Mouse (Mus musculus): ENCODE measurements around the gene Enpp1. TPM values are rescaled to one million over a fixed set of nuclear protein-coding genes. Genes with fewer than 3 reads are reported as not detected.
A peak's percentile ranks its signal among the peaks of the same experiment; 100 is the strongest.

The Enpp1 gene
- 8.0 and 9.3 TPM in 2 replicates for polyA plus RNA-seq (2014; fragmentation: Nextera tagmentation; extraction: Ambion mirVana)

GRCm38 (mm10) chr10:24711480-24712366 lies at the start of gene Enpp1:
Gene Enpp1 (minus strand): TSS chr10:24712159.
- peak within 1 kb of the TSS; percentile 74 for H3K9ac ChIP-seq (ENCODE audit: low read depth, low read length)
- DNase-seq (ENCODE audit: low spot score) = peak; percentile 29
- WGBS = under 1% methylated on average over 31 of the region's 79 CpGs
- H3K27me3 ChIP-seq (replicated peaks; ENCODE audit: control insufficient read depth, insufficient read depth, low read length) = peaks cover 20% of the 10 kb centered on the region
- H3K9me3 ChIP-seq (ENCODE audit: control insufficient read depth, low read length) = no peaks in the 10 kb centered on the region
- H3K36me3 ChIP-seq (ENCODE audit: control insufficient read depth, insufficient read depth, low read length) = no peaks in the 10 kb centered on the region
- H3K4me1 ChIP-seq (ENCODE audit: control insufficient read depth, insufficient read depth, low read length) = peaks cover 6% of the 10 kb centered on the region; the same call in 1 of the 2 replicates
- peak within 1 kb of the TSS; percentile 97 for H3K4me2 ChIP-seq (ENCODE audit: low read depth, low read length)
- H3K27ac ChIP-seq (replicated peaks; ENCODE audit: low read depth, low read length) = no peak within 1 kb of the TSS; the same call in 1 of the 2 replicates
- peak; percentile 75 for ATAC-seq (ENCODE audit: low read depth)
- H3K4me3 ChIP-seq (ENCODE audit: low read depth, low read length) = peak within 1 kb of the TSS; percentile 62

- 36% methylated on average over 8 of the region's 8 CpGs for WGBS
- H3K4me3 ChIP-seq (ENCODE audit: low read depth, low read length) = no peak overlapping the region
- no peak overlapping the region for H3K4me2 ChIP-seq (ENCODE audit: low read depth, low read length)
- H3K27ac ChIP-seq (replicated peaks; ENCODE audit: low read depth, low read length) = no peak overlapping the region
- H3K9me3 ChIP-seq (ENCODE audit: control insufficient read depth, low read length) = no peaks in the 10 kb centered on the region
- DNase-seq (ENCODE audit: low spot score) (peak; percentile 42), ATAC-seq (ENCODE audit: low read depth) (0 out of 2 replicates have a peak, but pooled peaks have one; percentile 22)
- H3K9ac ChIP-seq (ENCODE audit: low read depth, low read length) = no peak overlapping the region
- no peaks in the 10 kb centered on the region for H3K27me3 ChIP-seq (replicated peaks; ENCODE audit: control insufficient read depth, insufficient read depth, low read length)
- no peaks in the 10 kb centered on the region for H3K36me3 ChIP-seq (ENCODE audit: control insufficient read depth, insufficient read depth, low read length)
- H3K4me1 ChIP-seq (ENCODE audit: control insufficient read depth, insufficient read depth, low read length) = peaks cover 8% of the 10 kb centered on the region; the same call in 1 of the 2 replicates
Measured at GRCm38 (mm10) chr10:24758326-24758915, 46.5 kb upstream of the Enpp1 start.

- DNase-seq (ENCODE audit: low spot score) (peak; percentile 38), ATAC-seq (ENCODE audit: low read depth) (no peak)
- no peak overlapping the region for H3K4me3 ChIP-seq (ENCODE audit: low read depth, low read length)
Measured at GRCm38 (mm10) chr10:24754874-24755540, 43.0 kb upstream of the Enpp1 start.

GRCm38 (mm10) chr10:24754251-24754835 lies 42.4 kb upstream of the Enpp1 start:
- no peak for DNase-seq (ENCODE audit: low spot score)
- Histone ChIP-seq H3K27ac (replicated peaks; ENCODE audit: low read depth, low read length) (0 out of 2 replicates have a peak overlapping the region, but pooled peaks have one; percentile 44), H3K27me3 (replicated peaks; ENCODE audit: control insufficient read depth, insufficient read depth, low read length) (no peaks in the 10 kb centered on the region), H3K4me3 (ENCODE audit: low read depth, low read length) (peak overlapping the region; percentile 28), H3K4me1 (ENCODE audit: control insufficient read depth, insufficient read depth, low read length) (peaks cover 8% of the 10 kb centered on the region; the same call in 1 of the 2 replicates), H3K36me3 (ENCODE audit: control insufficient read depth, insufficient read depth, low read length) (no peaks in the 10 kb centered on the region), H3K9me3 (ENCODE audit: control insufficient read depth, low read length) (no peaks in the 10 kb centered on the region), H3K4me2 (ENCODE audit: low read depth, low read length) (peak overlapping the region; percentile 46), H3K9ac (ENCODE audit: low read depth, low read length) (no peak overlapping the region; the same call in 1 of the 2 replicates)
- ATAC-seq (ENCODE audit: low read depth) = no peak
- WGBS = 52% methylated on average over 11 of the region's 11 CpGs

More at GRCm38 (mm10) chr10:24754874-24755540, 43.0 kb upstream of the Enpp1 start:
- Histone ChIP-seq H3K9ac (ENCODE audit: low read depth, low read length) (no peak overlapping the region), H3K4me2 (ENCODE audit: low read depth, low read length) (peak overlapping the region; percentile 46), H3K27ac (replicated peaks; ENCODE audit: low read depth, low read length) (0 out of 2 replicates have a peak overlapping the region, but pooled peaks have one; percentile 17), H3K36me3 (ENCODE audit: control insufficient read depth, insufficient read depth, low read length) (no peaks in the 10 kb centered on the region), H3K9me3 (ENCODE audit: control insufficient read depth, low read length) (no peaks in the 10 kb centered on the region), H3K27me3 (replicated peaks; ENCODE audit: control insufficient read depth, insufficient read depth, low read length) (no peaks in the 10 kb centered on the region), H3K4me1 (ENCODE audit: control insufficient read depth, insufficient read depth, low read length) (peaks cover 8% of the 10 kb centered on the region; the same call in 1 of the 2 replicates)
- 47% methylated on average over 9 of the region's 9 CpGs for WGBS

GRCm38 (mm10) chr10:24753536-24754250 lies 41.7 kb upstream of the Enpp1 start:
- Histone ChIP-seq H3K36me3 (ENCODE audit: control insufficient read depth, insufficient read depth, low read length) (no peaks in the 10 kb centered on the region), H3K9ac (ENCODE audit: low read depth, low read length) (no peak overlapping the region; the same call in 1 of the 2 replicates), H3K27me3 (replicated peaks; ENCODE audit: control insufficient read depth, insufficient read depth, low read length) (no peaks in the 10 kb centered on the region), H3K9me3 (ENCODE audit: control insufficient read depth, low read length) (no peaks in the 10 kb centered on the region), H3K4me1 (ENCODE audit: control insufficient read depth, insufficient read depth, low read length) (peaks cover 8% of the 10 kb centered on the region; the same call in 1 of the 2 replicates), H3K4me3 (ENCODE audit: low read depth, low read length) (0 out of 2 replicates have a peak overlapping the region, but pooled peaks have one; percentile 28), H3K4me2 (ENCODE audit: low read depth, low read length) (peak overlapping the region; percentile 46), H3K27ac (replicated peaks; ENCODE audit: low read depth, low read length) (0 out of 2 replicates have a peak overlapping the region, but pooled peaks have one; percentile 44)
- DNase-seq (ENCODE audit: low spot score) (no peak), ATAC-seq (ENCODE audit: low read depth) (no peak)
- WGBS = 64% methylated on average over 16 of the region's 16 CpGs

GRCm38 (mm10) chr10:24742950-24743487 lies 31.1 kb upstream of the Enpp1 start:
- Histone ChIP-seq H3K9ac (ENCODE audit: low read depth, low read length) (no peak overlapping the region), H3K36me3 (ENCODE audit: control insufficient read depth, insufficient read depth, low read length) (no peaks in the 10 kb centered on the region), H3K4me1 (ENCODE audit: control insufficient read depth, insufficient read depth, low read length) (peaks cover 2% of the 10 kb centered on the region; the same call in 1 of the 2 replicates), H3K4me3 (ENCODE audit: low read depth, low read length) (no peak overlapping the region), H3K9me3 (ENCODE audit: control insufficient read depth, low read length) (no peaks in the 10 kb centered on the region), H3K4me2 (ENCODE audit: low read depth, low read length) (peak overlapping the region; percentile 6; the same call in 1 of the 2 replicates), H3K27me3 (replicated peaks; ENCODE audit: control insufficient read depth, insufficient read depth, low read length) (no peaks in the 10 kb centered on the region), H3K27ac (replicated peaks; ENCODE audit: low read depth, low read length) (peak overlapping the region; percentile 7; the same call in 1 of the 2 replicates)
- 66% methylated on average over 10 of the region's 13 CpGs for WGBS
- ATAC-seq (ENCODE audit: low read depth) = peak; percentile 74
- DNase-seq (ENCODE audit: low spot score) = peak; percentile 68

GRCm38 (mm10) chr10:24741229-24742198 lies 29.6 kb upstream of the Enpp1 start:
- no peak for ATAC-seq (ENCODE audit: low read depth)
- Histone ChIP-seq H3K4me3 (ENCODE audit: low read depth, low read length) (no peak overlapping the region), H3K36me3 (ENCODE audit: control insufficient read depth, insufficient read depth, low read length) (no peaks in the 10 kb centered on the region), H3K27ac (replicated peaks; ENCODE audit: low read depth, low read length) (no peak overlapping the region), H3K27me3 (replicated peaks; ENCODE audit: control insufficient read depth, insufficient read depth, low read length) (no peaks in the 10 kb centered on the region), H3K4me2 (ENCODE audit: low read depth, low read length) (no peak overlapping the region), H3K9ac (ENCODE audit: low read depth, low read length) (no peak overlapping the region), H3K4me1 (ENCODE audit: control insufficient read depth, insufficient read depth, low read length) (peaks cover 2% of the 10 kb centered on the region; the same call in 1 of the 2 replicates), H3K9me3 (ENCODE audit: control insufficient read depth, low read length) (no peaks in the 10 kb centered on the region)
- DNase-seq (ENCODE audit: low spot score) = no peak
- WGBS = 69% methylated on average over 7 of the region's 7 CpGs

All from embryonic facial prominence, embryonic 14.5 days (tissue).